Mouse (Mus musculus): Measurements from ENCODE around the gene Rhox12. TPM values are rescaled to one million over a fixed set of nuclear protein-coding genes. Genes with fewer than 3 reads are reported as not detected.

Gene Rhox12
- total RNA-seq (2017), result not detected in 2 replicates

GRCm38 (mm10) chrX:38110807-38111206, at the start of gene Rhox12:
Gene Rhox12 (minus strand): TSS chrX:38110907.
- no peak for ATAC-seq (replicated peaks in 1 of 2; ENCODE audit: insufficient read depth in 1 of 2, low FRiP score in 2 of 2, low TSS enrichment in 1 of 2, low read depth in 1 of 2, poor library complexity in 2 of 2, severe bottlenecking in 2 of 2)

- ATAC-seq (replicated peaks in 1 of 2; ENCODE audit: insufficient read depth in 1 of 2, low FRiP score in 2 of 2, low TSS enrichment in 1 of 2, low read depth in 1 of 2, poor library complexity in 2 of 2, severe bottlenecking in 2 of 2), result no peak
Measured at GRCm38 (mm10) chrX:38159097-38159496, 48.4 kb upstream of the Rhox12 start.

GRCm38 (mm10) chrX:38121478-38121877, 10.8 kb upstream of the Rhox12 start:
- no peak for ATAC-seq (replicated peaks in 1 of 2; ENCODE audit: insufficient read depth in 1 of 2, low FRiP score in 2 of 2, low TSS enrichment in 1 of 2, low read depth in 1 of 2, poor library complexity in 2 of 2, severe bottlenecking in 2 of 2)

GRCm38 (mm10) chrX:38120982-38121381, 10.3 kb upstream of the Rhox12 start, which contains the start of gene Rhox13:
Gene Rhox13 (plus strand): TSS chrX:38121219.
- no peak for ATAC-seq (replicated peaks in 1 of 2; ENCODE audit: insufficient read depth in 1 of 2, low FRiP score in 2 of 2, low TSS enrichment in 1 of 2, low read depth in 1 of 2, poor library complexity in 2 of 2, severe bottlenecking in 2 of 2)

- ATAC-seq (replicated peaks in 1 of 2; ENCODE audit: insufficient read depth in 1 of 2, low FRiP score in 2 of 2, low TSS enrichment in 1 of 2, low read depth in 1 of 2, poor library complexity in 2 of 2, severe bottlenecking in 2 of 2), result no peak
Measured at GRCm38 (mm10) chrX:38085041-38085440, 25.7 kb downstream of the Rhox12 start, which contains the start of gene Rhox11. Gene Rhox11 (minus strand): TSS chrX:38085141.

DNA sequence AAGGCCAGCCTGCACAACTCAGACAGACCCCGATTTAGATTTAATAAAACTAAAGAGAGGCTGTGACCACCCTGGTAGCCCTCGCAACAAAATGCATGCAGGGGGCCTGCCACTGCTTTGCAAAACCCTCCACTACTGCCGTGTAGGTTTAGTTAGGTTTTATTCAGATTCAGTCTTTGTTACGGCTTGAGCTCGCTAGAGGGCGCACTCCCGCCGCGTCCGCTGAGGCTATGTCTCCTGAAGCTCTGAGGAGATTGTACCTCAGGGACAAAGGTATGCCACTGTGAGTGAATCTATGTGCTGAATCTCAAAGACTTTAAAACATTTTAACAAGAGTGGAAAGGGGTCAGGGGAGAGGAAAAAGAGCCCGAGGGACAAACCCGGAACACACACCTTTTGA, 26.5 kb downstream of the Rhox12 start:
- ATAC-seq (replicated peaks in 1 of 2; ENCODE audit: insufficient read depth in 1 of 2, low FRiP score in 2 of 2, low TSS enrichment in 1 of 2, low read depth in 1 of 2, poor library complexity in 2 of 2, severe bottlenecking in 2 of 2), result no peak

DNA sequence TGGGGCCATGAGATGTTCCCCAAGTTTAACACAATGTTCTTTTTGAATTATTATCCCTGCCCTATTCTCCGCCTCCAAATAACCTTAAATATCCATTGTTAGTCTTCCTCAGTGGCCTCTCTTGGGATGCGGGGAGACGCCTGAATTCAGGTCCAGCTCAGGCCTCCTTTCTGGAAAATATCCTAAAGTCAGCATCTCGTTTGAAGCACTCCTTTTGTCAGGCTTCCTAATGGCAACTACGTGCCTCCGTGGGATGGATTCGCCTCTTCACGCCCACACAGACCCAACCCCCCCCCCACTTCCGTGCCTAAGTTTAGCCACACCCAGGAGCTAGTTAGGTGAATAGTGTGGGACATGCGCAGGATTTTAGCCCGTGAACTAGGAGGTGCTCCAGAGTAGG, 44.5 kb downstream of the Rhox12 start, which contains the start of gene Rhox10:
TSS of gene Rhox10 (plus strand) at position 301 of the 400 bp plus-strand sequence.
- ATAC-seq (replicated peaks in 1 of 2; ENCODE audit: insufficient read depth in 1 of 2, low FRiP score in 2 of 2, low TSS enrichment in 1 of 2, low read depth in 1 of 2, poor library complexity in 2 of 2, severe bottlenecking in 2 of 2), result no peak

DNA sequence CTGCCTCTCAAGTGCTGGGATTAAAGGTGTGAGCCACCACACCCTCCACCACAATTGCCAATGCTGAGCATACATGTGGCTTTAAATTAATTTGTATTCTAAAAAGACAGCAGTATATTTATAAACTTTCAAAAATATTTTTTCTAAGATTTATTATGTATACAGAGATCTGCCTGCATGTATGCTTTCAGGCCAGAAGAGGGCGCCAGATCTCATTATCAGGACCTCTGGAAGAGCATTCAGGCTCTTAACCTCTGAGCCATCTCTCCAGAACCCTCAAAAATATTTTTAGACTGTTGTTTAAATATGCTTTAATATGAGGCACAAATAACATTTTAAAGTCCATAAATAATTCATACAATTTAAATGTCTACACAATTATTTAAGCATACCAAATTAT, 49.2 kb downstream of the Rhox12 start:
- no peak for ATAC-seq (replicated peaks in 1 of 2; ENCODE audit: insufficient read depth in 1 of 2, low FRiP score in 2 of 2, low TSS enrichment in 1 of 2, low read depth in 1 of 2, poor library complexity in 2 of 2, severe bottlenecking in 2 of 2)

Other genes with a start within 250 kb of the Rhox12 start
- gene Rhox8, start 232.0 kb downstream of the Rhox12 start, total RNA-seq (2017), result not detected in 2 replicates
- gene Rhox7b, start 213.7 kb downstream of the Rhox12 start, total RNA-seq (2017), result not detected in 2 replicates
- gene Rhox9, start 209.1 kb downstream of the Rhox12 start, total RNA-seq (2017), result not detected in 2 replicates
- not detected in 2 replicates for gene Btg1-ps1, start 92.1 kb downstream of the Rhox12 start, total RNA-seq (2017)
- not detected in 2 replicates for gene Btg1-ps2, start 67.8 kb downstream of the Rhox12 start, total RNA-seq (2017)
- gene Rhox10, start 44.4 kb downstream of the Rhox12 start, total RNA-seq (2017), result not detected in 2 replicates
- not detected in 2 replicates for gene Rhox11, start 25.8 kb downstream of the Rhox12 start, total RNA-seq (2017)
- not detected in 2 replicates for gene Rhox13, start 10.3 kb upstream of the Rhox12 start, total RNA-seq (2017)
- gene Zbtb33, start 78.9 kb upstream of the Rhox12 start, total RNA-seq (2017), result 28.4 and 29.6 TPM in 2 replicates
- not detected in 2 replicates for gene Tmem255a, start 141.5 kb upstream of the Rhox12 start, total RNA-seq (2017)
- gene Atp1b4, start 205.3 kb upstream of the Rhox12 start, total RNA-seq (2017), result not detected in 2 replicates